31 mouse cellular contexts compared by ENCODE assay signal in the genomic region with DNA sequence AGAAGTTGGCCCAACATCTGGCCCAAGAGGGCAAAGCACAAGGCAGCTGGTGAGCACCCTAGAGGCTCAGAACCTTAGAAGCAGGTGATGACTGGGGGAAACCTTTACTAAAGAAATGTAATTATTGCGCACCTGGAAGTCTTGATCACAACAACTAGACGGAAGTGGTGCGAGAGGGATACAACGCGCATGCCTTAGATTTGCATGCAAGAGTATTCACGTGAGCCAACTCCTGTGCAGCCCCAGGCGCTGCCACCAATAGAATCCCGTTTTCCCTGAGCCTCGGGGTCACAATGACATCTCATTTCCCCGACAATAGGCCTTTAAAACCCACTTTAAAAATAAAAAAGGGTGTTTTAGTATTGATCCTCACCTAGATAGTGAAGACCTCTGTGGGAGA. TPM values are rescaled to one million over a fixed set of nuclear protein-coding genes. Genes with fewer than 3 reads are reported as not detected.
DNase-seq lines count a peak whose midpoint lies in the region; ATAC-seq lines count a peak whose summit lies in the region.
"Had no signal": no experiment of that assay in that cellular context is flagged by ENCODE, and none has a peak within 500 bp of the region (broad histone marks: within the 10 kb centered on the region; RNA-seq: fewer than 3 reads in every experiment).

No protein-coding gene starts in this region.

- peak; percentile 7 for DNase-seq in embryonic facial prominence, embryonic 11.5 days (ENCODE audit: low spot score)
- DNase-seq in embryonic facial prominence, embryonic 10.5 days (ENCODE audit: low spot score) = no peak
- peak; percentile 8 for DNase-seq in midbrain, embryonic 14.5 days
- DNase-seq in forebrain, embryonic 14.5 days (ENCODE audit: low spot score) = no peak
- no peak for DNase-seq in MN1 (ENCODE audit: low spot score)
- DNase-seq in kidney, adult 8-10 months = no peak
- DNase-seq: adrenal gland, adult 2 months; adrenal gland, postnatal 36 days; cerebellum, adult 2 months; cerebellum, postnatal 25 days; gastrocnemius, postnatal 14 days; heart, postnatal 14 days; kidney, adult 2 months; kidney, postnatal 10 days; layer of hippocampus, adult 9-11 months; liver, postnatal 0 days; lung, postnatal 36 days; right cerebral cortex, postnatal 25 days had no signal

- peaks cover 44% of the 10 kb centered on the region for H3K27me3 ChIP-seq in embryonic facial prominence, embryonic 11.5 days (ENCODE audit: control insufficient read depth, insufficient read depth, low read length)
- H3K27me3 ChIP-seq in embryonic facial prominence, embryonic 10.5 days (replicated peaks; ENCODE audit: low read depth, poor library complexity, severe bottlenecking) = peaks cover 99% of the 10 kb centered on the region
- peaks cover 83% of the 10 kb centered on the region for H3K27me3 ChIP-seq in midbrain, embryonic 14.5 days (ENCODE audit: control insufficient read depth, insufficient read depth, low read length)
- H3K27me3 ChIP-seq in midbrain, embryonic 13.5 days = peaks cover 91% of the 10 kb centered on the region
- peaks cover 77% of the 10 kb centered on the region for H3K27me3 ChIP-seq in forebrain, embryonic 14.5 days (replicated peaks; ENCODE audit: control insufficient read depth, insufficient read depth, low read length)

- ATAC-seq in embryonic facial prominence, embryonic 11.5 days (replicated peaks; ENCODE audit: insufficient number of reproducible peaks, low FRiP score, low TSS enrichment, low read depth) = no peak
- ATAC-seq in midbrain, embryonic 14.5 days (ENCODE audit: low FRiP score, low TSS enrichment) = no peak
- no peak for ATAC-seq in midbrain, embryonic 13.5 days
- no peak for ATAC-seq in forebrain, embryonic 14.5 days
- ATAC-seq: activated CD4-positive, CD25-positive, alpha-beta regulatory T cell, adult 4 months; hindbrain, postnatal 0 days; intestine, embryonic 15.5 days; liver, embryonic 12.5 days; liver, postnatal 0 days had no signal

- H3K9ac ChIP-seq in embryonic facial prominence, embryonic 11.5 days (replicated peaks; ENCODE audit: low read length) = no peak overlapping the region
- no peak overlapping the region for H3K9ac ChIP-seq in midbrain, embryonic 14.5 days (replicated peaks; ENCODE audit: low read length)
- no peak overlapping the region for H3K9ac ChIP-seq in midbrain, embryonic 13.5 days (replicated peaks)
- peak overlapping the region; percentile 22; the same call in 1 of the 2 replicates for H3K9ac ChIP-seq in forebrain, embryonic 14.5 days (ENCODE audit: low read length)
- H3K9ac ChIP-seq: embryonic facial prominence, embryonic 13.5 days; intestine, embryonic 15.5 days; liver, embryonic 12.5 days; liver, postnatal 0 days; neural tube, embryonic 15.5 days; stomach, embryonic 15.5 days had no signal

- H3K9me3 ChIP-seq in embryonic facial prominence, embryonic 11.5 days (replicated peaks; ENCODE audit: control insufficient read depth, low read length) = no peaks in the 10 kb centered on the region
- H3K9me3 ChIP-seq in embryonic facial prominence, embryonic 10.5 days = no peaks in the 10 kb centered on the region
- H3K9me3 ChIP-seq in midbrain, embryonic 14.5 days (ENCODE audit: control insufficient read depth, low read length) = no peaks in the 10 kb centered on the region
- no peaks in the 10 kb centered on the region for H3K9me3 ChIP-seq in midbrain, embryonic 13.5 days
- no peaks in the 10 kb centered on the region for H3K9me3 ChIP-seq in forebrain, embryonic 14.5 days (replicated peaks; ENCODE audit: control insufficient read depth, low read length)
- H3K9me3 ChIP-seq: embryonic facial prominence, embryonic 13.5 days; hindbrain, embryonic 10.5 days; intestine, embryonic 15.5 days; liver, embryonic 12.5 days; neural tube, embryonic 15.5 days; stomach, embryonic 15.5 days had no signal

- no peak overlapping the region for H3K4me2 ChIP-seq in embryonic facial prominence, embryonic 11.5 days (ENCODE audit: low read depth, low read length)
- no peak overlapping the region for H3K4me2 ChIP-seq in midbrain, embryonic 14.5 days (ENCODE audit: low read length)
- no peak overlapping the region for H3K4me2 ChIP-seq in midbrain, embryonic 13.5 days (replicated peaks)
- H3K4me2 ChIP-seq in forebrain, embryonic 14.5 days (ENCODE audit: low read length) = peak overlapping the region; percentile 37
- H3K4me2 ChIP-seq: intestine, embryonic 15.5 days; liver, embryonic 12.5 days; midbrain, embryonic 11.5 days; neural tube, embryonic 15.5 days; stomach, embryonic 15.5 days had no signal

- 5% methylated on average over 10 of the region's 10 CpGs for WGBS in embryonic facial prominence, embryonic 11.5 days
- WGBS in embryonic facial prominence, embryonic 10.5 days = 5% methylated on average over 10 of the region's 10 CpGs
- WGBS in midbrain, embryonic 14.5 days = 3% methylated on average over 10 of the region's 10 CpGs
- WGBS in midbrain, embryonic 13.5 days = under 1% methylated on average over 10 of the region's 10 CpGs
- 3% methylated on average over 10 of the region's 10 CpGs for WGBS in forebrain, embryonic 14.5 days

- peaks cover 3% of the 10 kb centered on the region; the same call in 1 of the 2 replicates for H3K4me1 ChIP-seq in embryonic facial prominence, embryonic 11.5 days (ENCODE audit: control insufficient read depth, insufficient read depth, low read length)
- H3K4me1 ChIP-seq in embryonic facial prominence, embryonic 10.5 days = peaks cover 45% of the 10 kb centered on the region
- H3K4me1 ChIP-seq in midbrain, embryonic 14.5 days (ENCODE audit: control insufficient read depth, insufficient read depth, low read length) = no peaks in the 10 kb centered on the region
- no peaks in the 10 kb centered on the region for H3K4me1 ChIP-seq in midbrain, embryonic 13.5 days (replicated peaks)
- H3K4me1 ChIP-seq in forebrain, embryonic 14.5 days (ENCODE audit: control insufficient read depth, insufficient read depth, low read length) = no peaks in the 10 kb centered on the region; the same call in 1 of the 2 replicates
- H3K4me1 ChIP-seq: intestine, embryonic 15.5 days; liver, embryonic 12.5 days; neural tube, embryonic 15.5 days; stomach, embryonic 15.5 days had no signal

- H3K27ac ChIP-seq in embryonic facial prominence, embryonic 11.5 days (replicated peaks; ENCODE audit: low read depth, low read length) = no peak overlapping the region
- H3K27ac ChIP-seq in embryonic facial prominence, embryonic 10.5 days (replicated peaks) = no peak overlapping the region
- H3K27ac ChIP-seq in midbrain, embryonic 14.5 days (replicated peaks; ENCODE audit: low read depth, low read length) = no peak overlapping the region
- no peak overlapping the region for H3K27ac ChIP-seq in midbrain, embryonic 13.5 days
- H3K27ac ChIP-seq in forebrain, embryonic 14.5 days (ENCODE audit: low read depth, low read length) = peak overlapping the region; percentile 77
- H3K27ac ChIP-seq: embryonic facial prominence, embryonic 13.5 days; hindbrain, embryonic 10.5 days; hindbrain, postnatal 0 days; intestine, embryonic 15.5 days; liver, embryonic 12.5 days; neural tube, embryonic 15.5 days; stomach, embryonic 15.5 days had no signal

- no peak overlapping the region for H3K4me3 ChIP-seq in embryonic facial prominence, embryonic 11.5 days (ENCODE audit: low read depth, low read length)
- H3K4me3 ChIP-seq in embryonic facial prominence, embryonic 10.5 days = no peak overlapping the region
- no peak overlapping the region for H3K4me3 ChIP-seq in midbrain, embryonic 14.5 days (replicated peaks; ENCODE audit: low read depth, low read length)
- H3K4me3 ChIP-seq in midbrain, embryonic 13.5 days (replicated peaks) = no peak overlapping the region
- peak overlapping the region; percentile 3; the same call in 1 of the 2 replicates for H3K4me3 ChIP-seq in forebrain, embryonic 14.5 days (ENCODE audit: low read depth, low read length)
- H3K4me3 ChIP-seq: hindbrain, embryonic 10.5 days; intestine, embryonic 15.5 days; liver, embryonic 12.5 days; neural tube, embryonic 15.5 days; stomach, embryonic 15.5 days had no signal

- H3K36me3 ChIP-seq in embryonic facial prominence, embryonic 11.5 days (replicated peaks; ENCODE audit: control insufficient read depth, insufficient read depth, low read depth, low read length) = no peaks in the 10 kb centered on the region
- no peaks in the 10 kb centered on the region for H3K36me3 ChIP-seq in embryonic facial prominence, embryonic 10.5 days (replicated peaks)
- H3K36me3 ChIP-seq in midbrain, embryonic 14.5 days (ENCODE audit: control insufficient read depth, insufficient read depth, low read length) = no peaks in the 10 kb centered on the region
- no peaks in the 10 kb centered on the region for H3K36me3 ChIP-seq in midbrain, embryonic 13.5 days
- no peaks in the 10 kb centered on the region for H3K36me3 ChIP-seq in forebrain, embryonic 14.5 days (ENCODE audit: control insufficient read depth, insufficient read depth, low read length)
- H3K36me3 ChIP-seq: embryonic facial prominence, embryonic 13.5 days; hindbrain, embryonic 10.5 days; intestine, embryonic 15.5 days; liver, embryonic 12.5 days; neural tube, embryonic 15.5 days; stomach, embryonic 15.5 days had no signal

RNA-seq across cellular contexts. Expression of a gene that starts 12.0 kb away (rescaled TPM):
- polyA plus RNA-seq in embryonic facial prominence, embryonic 11.5 days (2014; fragmentation: Nextera tagmentation; extraction: Ambion mirVana) = 3.2 and 5.1 TPM in 2 replicates
- polyA plus RNA-seq in embryonic facial prominence, embryonic 10.5 days (2016; fragmentation: Nextera tagmentation; extraction: Ambion mirVana) = 4.9 and 5.9 TPM in 2 replicates
- polyA plus RNA-seq in midbrain, embryonic 14.5 days (2014; fragmentation: Nextera tagmentation; extraction: Ambion mirVana) = not detected in 2 replicates
- polyA plus RNA-seq in midbrain, embryonic 13.5 days (2015; fragmentation: Nextera tagmentation; extraction: Ambion mirVana) = 3.1 and 4.4 TPM in 2 replicates
- polyA plus RNA-seq in forebrain, embryonic 14.5 days (2014; fragmentation: Nextera tagmentation; extraction: Ambion mirVana) = 4.4 and 5.8 TPM in 2 replicates
- polyA plus RNA-seq: activated CD4-positive, CD25-positive, alpha-beta regulatory T cell, adult 4 months; adrenal gland, adult 2 months; cerebellum, adult 2 months; heart, embryonic 14.5 days; hindbrain, postnatal 0 days; kidney, adult 2 months; large intestine, adult 2 months; liver, embryonic 12.5 days; liver, postnatal 0 days; lung, embryonic 16.5 days; neural tube, embryonic 15.5 days had no signal

RNA-seq across cellular contexts. Expression of a gene that starts 30.7 kb away (rescaled TPM):
- polyA plus RNA-seq in embryonic facial prominence, embryonic 11.5 days (2014; fragmentation: Nextera tagmentation; extraction: Ambion mirVana) = 54.5 and 63.8 TPM in 2 replicates
- polyA plus RNA-seq in embryonic facial prominence, embryonic 10.5 days (2016; fragmentation: Nextera tagmentation; extraction: Ambion mirVana) = 75.5 and 92.2 TPM in 2 replicates
- 0.26 and 0.82 TPM in 2 replicates for polyA plus RNA-seq in midbrain, embryonic 14.5 days (2014; fragmentation: Nextera tagmentation; extraction: Ambion mirVana)
- 22.4 and 22.9 TPM in 2 replicates for polyA plus RNA-seq in midbrain, embryonic 13.5 days (2015; fragmentation: Nextera tagmentation; extraction: Ambion mirVana)
- polyA plus RNA-seq in forebrain, embryonic 14.5 days (2014; fragmentation: Nextera tagmentation; extraction: Ambion mirVana) = 55.7 and 77.2 TPM in 2 replicates
- polyA plus RNA-seq: activated CD4-positive, CD25-positive, alpha-beta regulatory T cell, adult 4 months; cerebellum, adult 2 months; hindbrain, postnatal 0 days; kidney, adult 2 months; liver, embryonic 12.5 days; liver, postnatal 0 days had no signal

Comparison
In these comparisons a context has a peak if more than half of its experiments do, and no peak if none do; other contexts are left out.
1. DNase-seq: peak in embryonic facial prominence, embryonic 11.5 days (single experiment) and midbrain, embryonic 14.5 days (single experiment); none in embryonic facial prominence, embryonic 10.5 days (single experiment), forebrain, embryonic 14.5 days (single experiment), MN1 (single experiment) and kidney, adult 8-10 months (0 of 2).
2. RNA of a gene that starts 30.7 kb away (polyA plus RNA-seq): 75.5 to 92.2 TPM in embryonic facial prominence, embryonic 10.5 days, 54.5 to 63.8 TPM in embryonic facial prominence, embryonic 11.5 days, 55.7 to 77.2 TPM in forebrain, embryonic 14.5 days and 22.4 to 22.9 TPM in midbrain, embryonic 13.5 days; 0.26 to 0.82 TPM in midbrain, embryonic 14.5 days; every median in the first group is over 10 times any median in the second.